In the genomic region with DNA sequence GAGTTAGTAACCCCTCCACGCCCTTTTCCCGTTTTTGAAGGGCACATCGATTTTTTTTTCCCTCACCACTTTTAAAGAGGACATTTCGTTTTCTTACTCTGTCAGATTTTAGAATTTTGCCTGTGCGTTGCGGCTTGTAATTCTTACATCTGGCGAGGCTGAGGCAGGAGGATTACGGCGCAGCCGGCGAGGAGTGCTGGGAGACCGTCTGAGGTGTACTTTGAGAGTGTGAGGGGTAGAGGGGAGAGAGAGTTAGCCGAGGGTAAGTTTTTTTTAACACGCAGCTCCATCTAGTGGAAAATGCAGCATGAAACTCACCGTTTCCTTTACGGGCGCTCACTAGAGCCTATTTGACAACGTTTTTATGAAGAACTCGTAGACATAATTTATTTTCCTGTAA, we compare ENCODE assay signal across 8 mouse cellular contexts. TPM values are rescaled to one million over a fixed set of nuclear protein-coding genes. Genes with fewer than 3 reads are reported as not detected.
DNase-seq lines count a peak whose midpoint lies in the region; ATAC-seq and TF ChIP-seq lines count a peak whose summit lies in the region.

No protein-coding gene starts in this region.

- no peaks in the 10 kb centered on the region for H3K27me3 ChIP-seq in Patski
- no peaks in the 10 kb centered on the region for H3K27me3 ChIP-seq in hindbrain, embryonic 12.5 days

- ATAC-seq in Patski = peak; percentile 72
- peak; percentile 78 for ATAC-seq in hindbrain, embryonic 12.5 days (ENCODE audit: low FRiP score)

- H3K4me3 ChIP-seq in hindbrain, embryonic 12.5 days = peak overlapping the region; percentile 59

- H3K9me3 ChIP-seq in hindbrain, embryonic 12.5 days (replicated peaks) = no peaks in the 10 kb centered on the region

- 5% methylated on average over 19 of the region's 19 CpGs for WGBS in hindbrain, embryonic 12.5 days

- in situ Hi-C loops in Patski (cut with MboI; ENCODE audit: low pct_unique_long_range_greater_than_20kb) = loop anchor here (5.0 kb wide), 1 partner anchor 56 kb away; no protein-coding TSS in a partner anchor

- H3K36me3 ChIP-seq in hindbrain, embryonic 12.5 days = peaks cover 14% of the 10 kb centered on the region

- CTCF ChIA-PET in Patski (lab: Charles Lee) = interaction anchor here (1.3 to 2.7 kb wide), 8 partner anchors 8 to 223 kb away, joined by 3 to 13 read pairs (median 4); a partner anchor contains a TSS

- DNase-seq in Patski (ENCODE audit: low read depth, low spot score) = no peak
- DNase-seq in cerebellum, adult 9-11 months = peak; percentile 67
- DNase-seq in frontal cortex, adult 2 months (ENCODE audit: extremely low spot score in 1 of 2, low spot score in 1 of 2) = peak; percentile 42 to 79
- peak; percentile 58 for DNase-seq in layer of hippocampus, adult 9-11 months
- DNase-seq in lung, postnatal 14 days = peak; percentile 72
- DNase-seq in ovary, postnatal 36 days (ENCODE audit: low spot score) = peak; percentile 66
- DNase-seq in thymus, postnatal 10 days (ENCODE audit: low spot score in 2 of 2) = peak; percentile 74 to 76

- peak overlapping the region; percentile 63 for H3K4me2 ChIP-seq in hindbrain, embryonic 12.5 days (replicated peaks)

- POLR2A ChIA-PET in Patski (lab: Charles Lee) = interaction anchor here (0.7 to 3.7 kb wide), 3 partner anchors 21 to 38 kb away, joined by 3 to 20 read pairs (median 7); a partner anchor contains a TSS

- peak overlapping the region; percentile 96 for H3K27ac ChIP-seq in hindbrain, embryonic 12.5 days

- peak; percentile 80 for TF ChIP-seq CTCF in Patski (IDR thresholded peaks at IDR 0.05)

- no peaks in the 10 kb centered on the region for H3K4me1 ChIP-seq in hindbrain, embryonic 12.5 days

- H3K9ac ChIP-seq in hindbrain, embryonic 12.5 days = peak overlapping the region; percentile 75; the same call in 1 of the 2 replicates

RNA-seq across cellular contexts. Expression of a gene that starts 0.7 kb away (rescaled TPM):
- polyA plus RNA-seq in Patski (2021) = 40.2 TPM
- polyA plus RNA-seq in frontal cortex, adult 2 months (2012; rRNA removed) = 28.2 and 30.1 TPM in 2 replicates
- 32.1 and 34.1 TPM in 2 replicates for polyA plus RNA-seq in hindbrain, embryonic 12.5 days (2016; fragmentation: Nextera tagmentation; extraction: Ambion mirVana)

RNA-seq across cellular contexts. Expression of a gene that starts 13.4 kb away (rescaled TPM):
- 114 TPM for polyA plus RNA-seq in Patski (2021)
- polyA plus RNA-seq in frontal cortex, adult 2 months (2012; rRNA removed) = 63.7 and 67.2 TPM in 2 replicates
- polyA plus RNA-seq in hindbrain, embryonic 12.5 days (2016; fragmentation: Nextera tagmentation; extraction: Ambion mirVana) = 105 and 110 TPM in 2 replicates

RNA-seq across cellular contexts. Expression of a gene that starts 34.9 kb away (rescaled TPM):
- polyA plus RNA-seq in Patski (2021) = 92.1 TPM
- polyA plus RNA-seq in frontal cortex, adult 2 months (2012; rRNA removed) = 63.2 and 66.6 TPM in 2 replicates
- 74.6 and 78.4 TPM in 2 replicates for polyA plus RNA-seq in hindbrain, embryonic 12.5 days (2016; fragmentation: Nextera tagmentation; extraction: Ambion mirVana)

RNA-seq across cellular contexts. Expression of a gene that starts 56.5 kb away (rescaled TPM):
- 0.19 TPM for polyA plus RNA-seq in Patski (2021)
- polyA plus RNA-seq in frontal cortex, adult 2 months (2012; rRNA removed) = 0.54 and 0.55 TPM in 2 replicates
- not detected in 2 replicates for polyA plus RNA-seq in hindbrain, embryonic 12.5 days (2016; fragmentation: Nextera tagmentation; extraction: Ambion mirVana)
